Mouse (Mus musculus): ENCODE measurements around the gene C2cd2.

- no peak for TF ChIP-seq POLR2A (IDR thresholded peaks at IDR 0.05; ENCODE audit: low read depth, low read length)
- TF ChIP-seq CTCF (IDR thresholded peaks at IDR 0.05; ENCODE audit: extremely low read depth, insufficient read depth, insufficient read length, insufficient replicate concordance) = no peak
Measured at GRCm38 (mm10) chr16:97963956-97964540, 1.6 kb upstream of the C2cd2 start.

Data from spleen, adult 2 months (tissue).